Comparison of ENCODE assay signal across 8 mouse cellular contexts in the genomic region with DNA sequence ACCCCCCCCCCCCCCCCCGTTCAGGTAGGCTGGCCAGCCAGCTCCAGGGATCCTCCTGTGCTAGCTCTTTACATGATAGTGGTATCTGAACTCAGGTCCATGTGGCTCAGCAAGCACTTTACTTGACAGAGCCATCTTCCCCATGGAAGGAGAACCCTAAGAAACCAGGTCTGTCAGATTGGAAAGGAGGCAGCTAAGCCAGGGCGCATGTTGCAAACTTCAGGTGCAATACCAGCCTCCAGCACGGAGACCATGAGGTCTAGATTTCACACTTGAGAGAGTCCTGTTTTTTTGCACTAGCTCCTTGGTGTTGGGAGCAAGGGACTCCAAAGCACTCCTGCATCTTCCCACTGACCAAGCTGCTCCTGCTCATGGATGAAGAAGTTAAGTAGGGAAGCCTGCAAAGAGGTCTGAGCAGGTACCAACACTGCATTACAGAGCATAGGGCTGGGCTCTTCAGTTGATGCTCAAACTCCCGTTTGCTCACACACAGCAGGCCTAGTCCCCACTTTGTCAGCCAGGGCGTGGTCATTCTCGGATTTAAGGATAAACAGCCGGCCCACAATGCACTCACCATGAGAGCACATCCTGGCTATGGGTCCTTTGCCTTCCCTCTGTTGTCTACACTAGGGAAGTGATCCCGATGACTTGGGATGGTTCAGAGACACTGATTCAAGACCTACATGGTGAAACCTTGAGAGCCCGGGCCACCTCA. TPM values are rescaled to one million over a fixed set of nuclear protein-coding genes. Genes with fewer than 3 reads are reported as not detected.
A peak's percentile ranks its signal among the peaks of the same experiment; 100 is the strongest.
DNase-seq lines count a peak whose midpoint lies in the region; ATAC-seq and TF ChIP-seq lines count a peak whose summit lies in the region.

No protein-coding gene starts in this region.

- peak; percentile 16 for DNase-seq in lung, embryonic 14.5 days
- no peak for DNase-seq in lung, adult 18-20 months
- DNase-seq in hindbrain, embryonic 10.5 days (ENCODE audit: low spot score) = no peak
- DNase-seq in midbrain, embryonic 11.5 days (ENCODE audit: low spot score, missing footprints) = no peak
- no peak for DNase-seq in adrenal gland, adult (ENCODE audit: inconsistent age in 2 of 2, low spot score in 1 of 2)
- no peak for DNase-seq in adrenal gland, adult 18-20 months (ENCODE audit: low spot score in 2 of 2)
- no peak for DNase-seq in thymus, postnatal 36 days

- peak overlapping the region; percentile 44 for H3K4me3 ChIP-seq in lung, embryonic 14.5 days (ENCODE audit: low read depth, low read length)
- H3K4me3 ChIP-seq in embryonic facial prominence, embryonic 12.5 days = peak overlapping the region; percentile 47
- peak overlapping the region; percentile 58 for H3K4me3 ChIP-seq in hindbrain, embryonic 10.5 days
- peak overlapping the region; percentile 41 for H3K4me3 ChIP-seq in midbrain, embryonic 11.5 days (ENCODE audit: low read depth, low read length)

- peak overlapping the region; percentile 40; the same call in 1 of the 2 replicates for H3K9ac ChIP-seq in lung, embryonic 14.5 days
- H3K9ac ChIP-seq in embryonic facial prominence, embryonic 12.5 days = no peak overlapping the region; the same call in 1 of the 2 replicates
- peak overlapping the region; percentile 58; the same call in 1 of the 2 replicates for H3K9ac ChIP-seq in midbrain, embryonic 11.5 days (ENCODE audit: low read length)

- ATAC-seq in lung, embryonic 14.5 days (ENCODE audit: insufficient read depth) = peak; percentile 53; the same call in 1 of the 2 replicates
- ATAC-seq in embryonic facial prominence, embryonic 12.5 days (ENCODE audit: insufficient number of reproducible peaks, insufficient read depth, low FRiP score, low TSS enrichment) = no peak
- ATAC-seq in midbrain, embryonic 11.5 days (ENCODE audit: low FRiP score) = no peak

- H3K4me2 ChIP-seq in lung, embryonic 14.5 days = peak overlapping the region; percentile 88
- H3K4me2 ChIP-seq in embryonic facial prominence, embryonic 12.5 days (replicated peaks) = peak overlapping the region; percentile 87
- peak overlapping the region; percentile 61 for H3K4me2 ChIP-seq in midbrain, embryonic 11.5 days

- peaks cover 3% of the 10 kb centered on the region; the same call in 1 of the 2 replicates for H3K4me1 ChIP-seq in lung, embryonic 14.5 days (ENCODE audit: insufficient read depth)
- peaks cover 9% of the 10 kb centered on the region; the same call in 1 of the 2 replicates for H3K4me1 ChIP-seq in embryonic facial prominence, embryonic 12.5 days
- H3K4me1 ChIP-seq in hindbrain, embryonic 10.5 days (replicated peaks) = peaks cover 16% of the 10 kb centered on the region
- peaks cover 9% of the 10 kb centered on the region; the same call in 1 of the 2 replicates for H3K4me1 ChIP-seq in midbrain, embryonic 11.5 days (ENCODE audit: control insufficient read depth, insufficient read depth, low read length)

- no peaks in the 10 kb centered on the region for H3K27me3 ChIP-seq in lung, embryonic 14.5 days (ENCODE audit: insufficient read depth, low read length)
- H3K27me3 ChIP-seq in embryonic facial prominence, embryonic 12.5 days = no peaks in the 10 kb centered on the region
- H3K27me3 ChIP-seq in hindbrain, embryonic 10.5 days (ENCODE audit: insufficient read depth, poor library complexity, severe bottlenecking) = peaks cover 11% of the 10 kb centered on the region; the same call in 1 of the 2 replicates
- peaks cover 2% of the 10 kb centered on the region; the same call in 1 of the 2 replicates for H3K27me3 ChIP-seq in midbrain, embryonic 11.5 days (ENCODE audit: control insufficient read depth, insufficient read depth, low read length)

- H3K27ac ChIP-seq in lung, embryonic 14.5 days (ENCODE audit: low read depth) = no peak overlapping the region
- no peak overlapping the region for H3K27ac ChIP-seq in embryonic facial prominence, embryonic 12.5 days
- H3K27ac ChIP-seq in hindbrain, embryonic 10.5 days = peak overlapping the region; percentile 76
- no peak overlapping the region for H3K27ac ChIP-seq in midbrain, embryonic 11.5 days (ENCODE audit: low read depth, low read length)

- H3K9me3 ChIP-seq in lung, embryonic 14.5 days (ENCODE audit: low read depth, low read length) = no peaks in the 10 kb centered on the region
- H3K9me3 ChIP-seq in embryonic facial prominence, embryonic 12.5 days = no peaks in the 10 kb centered on the region
- no peaks in the 10 kb centered on the region for H3K9me3 ChIP-seq in hindbrain, embryonic 10.5 days
- H3K9me3 ChIP-seq in midbrain, embryonic 11.5 days (ENCODE audit: control insufficient read depth, low read length) = no peaks in the 10 kb centered on the region

- WGBS in lung, embryonic 14.5 days = 34% methylated on average over 9 of the region's 9 CpGs
- WGBS in embryonic facial prominence, embryonic 12.5 days = 25% methylated on average over 9 of the region's 9 CpGs
- WGBS in hindbrain, embryonic 10.5 days = 24% methylated on average over 9 of the region's 9 CpGs
- 16% methylated on average over 9 of the region's 9 CpGs for WGBS in midbrain, embryonic 11.5 days

- no peaks in the 10 kb centered on the region for H3K36me3 ChIP-seq in lung, embryonic 14.5 days (ENCODE audit: insufficient read depth)
- no peaks in the 10 kb centered on the region for H3K36me3 ChIP-seq in embryonic facial prominence, embryonic 12.5 days
- no peaks in the 10 kb centered on the region for H3K36me3 ChIP-seq in hindbrain, embryonic 10.5 days
- no peaks in the 10 kb centered on the region for H3K36me3 ChIP-seq in midbrain, embryonic 11.5 days (ENCODE audit: control insufficient read depth, insufficient read depth, low read length)

- TF ChIP-seq CTCF in lung, embryonic 14.5 days (IDR thresholded peaks at IDR 0.05; ENCODE audit: low read depth) = no peak

RNA-seq across cellular contexts. Expression of a gene that starts 0.8 kb away (rescaled TPM):
- 0.78 and 0.86 TPM in 2 replicates for polyA plus RNA-seq in lung, embryonic 14.5 days (2014; fragmentation: Nextera tagmentation; extraction: Ambion mirVana)
- polyA plus RNA-seq in embryonic facial prominence, embryonic 12.5 days (2016; fragmentation: Nextera tagmentation; extraction: Ambion mirVana) = 0.75 and 1.1 TPM in 2 replicates
- 4.1 and 7.7 TPM in 2 replicates for polyA plus RNA-seq in hindbrain, embryonic 10.5 days (2016; fragmentation: Nextera tagmentation; extraction: Ambion mirVana)
- polyA plus RNA-seq in midbrain, embryonic 11.5 days (2014; fragmentation: Nextera tagmentation; extraction: Ambion mirVana) = 0.63 and 1.7 TPM in 2 replicates
- total RNA-seq in adrenal gland, adult 18-20 months (2021) = 1 to 10 TPM; 5.7 to 7.2 TPM

RNA-seq across cellular contexts. Expression of a gene that starts 10.2 kb away (rescaled TPM):
- polyA plus RNA-seq in lung, embryonic 14.5 days (2014; fragmentation: Nextera tagmentation; extraction: Ambion mirVana) = 5.9 and 6.9 TPM in 2 replicates
- polyA plus RNA-seq in embryonic facial prominence, embryonic 12.5 days (2016; fragmentation: Nextera tagmentation; extraction: Ambion mirVana) = 3.3 and 4.1 TPM in 2 replicates
- polyA plus RNA-seq in hindbrain, embryonic 10.5 days (2016; fragmentation: Nextera tagmentation; extraction: Ambion mirVana) = 9.0 and 17.3 TPM in 2 replicates
- 5.8 and 6.6 TPM in 2 replicates for polyA plus RNA-seq in midbrain, embryonic 11.5 days (2014; fragmentation: Nextera tagmentation; extraction: Ambion mirVana)
- total RNA-seq in adrenal gland, adult 18-20 months (2021) = 10 to 100 TPM in 1 of 2 experiments, 1 to 10 TPM in 1; 8.9 to 10.4 TPM
